Mouse (Mus musculus) ES-Bruce4 (cell line): ENCODE measurements around the gene Olfr1383.
"Not testable (repeated sequence)": the region's sequence is repeated elsewhere in the genome, so short reads cannot be mapped to it uniquely, and the experiment has no call there.

ENCODE experiments used
- CTCF ChIP-seq: IDR thresholded peaks from one replicate; pipeline ENCODE4 v1.8.1; 2011; ENCODE audit warnings: low read depth, low read length
- POLR2A ChIP-seq: IDR thresholded peaks from one replicate; pipeline ENCODE4 v1.8.1; 2011; ENCODE audit warnings: low read length; ENCODE audit not compliant: insufficient read depth

- TF ChIP-seq CTCF, POLR2A: not testable (repeated sequence)
Observed at GRCm38 (mm10) chr11:49543149-49543548, 23.7 kb downstream of the Olfr1383 start, which contains the start of gene Olfr1381.
